Mouse (Mus musculus): ENCODE measurements around the gene Tspan31. TPM values are rescaled to one million over a fixed set of nuclear protein-coding genes. Genes with fewer than 3 reads are reported as not detected.

Gene Tspan31
- polyA plus RNA-seq, 1 experiment from 2014 or later = 125 TPM

- peaks cover 16% of the 10 kb centered on the region for H3K4me1 ChIP-seq (replicated peaks)
- no peak overlapping the region for H3K4me3 ChIP-seq
- no peak overlapping the region for H3K9ac ChIP-seq
- ATAC-seq (ENCODE audit: low read depth) = no peak
- H3K4me2 ChIP-seq = no peak overlapping the region
- WGBS = 88% methylated on average over 6 of the region's 6 CpGs
- H3K9me3 ChIP-seq = no peaks in the 10 kb centered on the region
- no peak overlapping the region for H3K27ac ChIP-seq (replicated peaks)
- H3K36me3 ChIP-seq = peaks cover 3% of the 10 kb centered on the region; the same call in 1 of the 2 replicates
- peaks cover 28% of the 10 kb centered on the region for H3K27me3 ChIP-seq
Observed at GRCm38 (mm10) chr10:127043187-127043586, 26.9 kb downstream of the Tspan31 start.

GRCm38 (mm10) chr10:127042468-127043115, 27.5 kb downstream of the Tspan31 start:
- 0 out of 2 replicates have a peak, but pooled peaks have one; percentile 2 for ATAC-seq (ENCODE audit: low read depth)
- 22% methylated on average over 5 of the region's 5 CpGs for WGBS
- Histone ChIP-seq H3K9ac (peak overlapping the region; percentile 77), H3K36me3 (peaks cover 3% of the 10 kb centered on the region; the same call in 1 of the 2 replicates), H3K27ac (replicated peaks) (no peak overlapping the region), H3K27me3 (peaks cover 22% of the 10 kb centered on the region), H3K9me3 (no peaks in the 10 kb centered on the region), H3K4me1 (replicated peaks) (peaks cover 16% of the 10 kb centered on the region), H3K4me3 (peak overlapping the region; percentile 83), H3K4me2 (peak overlapping the region; percentile 99)

- Histone ChIP-seq H3K4me1 (replicated peaks) (peaks cover 16% of the 10 kb centered on the region), H3K9ac (peak overlapping the region; percentile 77), H3K36me3 (peaks cover 3% of the 10 kb centered on the region; the same call in 1 of the 2 replicates), H3K27ac (replicated peaks) (no peak overlapping the region), H3K9me3 (no peaks in the 10 kb centered on the region), H3K27me3 (peaks cover 15% of the 10 kb centered on the region), H3K4me3 (peak overlapping the region; percentile 83), H3K4me2 (peak overlapping the region; percentile 99)
- peak; percentile 82 for ATAC-seq (ENCODE audit: low read depth)
- WGBS = 0% methylated on average over 44 of the region's 44 CpGs
Observed at GRCm38 (mm10) chr10:127041774-127042338, 28.2 kb downstream of the Tspan31 start.

GRCm38 (mm10) chr10:127041274-127041766, 28.7 kb downstream of the Tspan31 start, which contains the start of the genes Mettl1 and Eef1akmt3:
Gene Mettl1 (plus strand): TSS chr10:127041414.
Gene Eef1akmt3 (minus strand): TSS chr10:127041513.
- H3K36me3 ChIP-seq = peaks cover 3% of the 10 kb centered on the region; the same call in 1 of the 2 replicates
- H3K27ac ChIP-seq (replicated peaks) = no peak within 1 kb of the TSS
- peak; percentile 80 for ATAC-seq (ENCODE audit: low read depth)
- peak within 1 kb of the TSS; percentile 99 for H3K4me2 ChIP-seq
- peaks cover 16% of the 10 kb centered on the region for H3K4me1 ChIP-seq (replicated peaks)
- H3K27me3 ChIP-seq = peaks cover 15% of the 10 kb centered on the region
- H3K9me3 ChIP-seq = no peaks in the 10 kb centered on the region
- under 1% methylated on average over 28 of the region's 28 CpGs for WGBS
- H3K4me3 ChIP-seq = peak within 1 kb of the TSS; percentile 83
- peak within 1 kb of the TSS; percentile 77 for H3K9ac ChIP-seq

- 1% methylated on average over 20 of the region's 20 CpGs for WGBS
- Histone ChIP-seq H3K36me3 (peaks cover 3% of the 10 kb centered on the region; the same call in 1 of the 2 replicates), H3K4me1 (replicated peaks) (peaks cover 16% of the 10 kb centered on the region), H3K4me2 (peak overlapping the region; percentile 99), H3K27me3 (peaks cover 15% of the 10 kb centered on the region), H3K4me3 (peak overlapping the region; percentile 83), H3K9ac (peak overlapping the region; percentile 77), H3K27ac (replicated peaks) (no peak overlapping the region), H3K9me3 (no peaks in the 10 kb centered on the region)
- ATAC-seq (ENCODE audit: low read depth) = no peak; the same call in 1 of the 2 replicates
Observed at GRCm38 (mm10) chr10:127040569-127041214, 29.4 kb downstream of the Tspan31 start.

GRCm38 (mm10) chr10:127037641-127038040, 32.4 kb downstream of the Tspan31 start:
- Histone ChIP-seq H3K4me3 (no peak overlapping the region), H3K36me3 (no peaks in the 10 kb centered on the region), H3K27ac (replicated peaks) (no peak overlapping the region), H3K4me1 (replicated peaks) (peaks cover 12% of the 10 kb centered on the region), H3K9me3 (no peaks in the 10 kb centered on the region), H3K27me3 (peaks cover 15% of the 10 kb centered on the region), H3K4me2 (no peak overlapping the region), H3K9ac (no peak overlapping the region)
- 70% methylated on average over 12 of the region's 12 CpGs for WGBS
- ATAC-seq (ENCODE audit: low read depth) = no peak

GRCm38 (mm10) chr10:127036273-127036672, 33.8 kb downstream of the Tspan31 start:
- peaks cover 15% of the 10 kb centered on the region for H3K27me3 ChIP-seq
- H3K4me3 ChIP-seq = no peak overlapping the region
- H3K27ac ChIP-seq (replicated peaks) = no peak overlapping the region
- peaks cover 6% of the 10 kb centered on the region; the same call in 1 of the 2 replicates for H3K4me1 ChIP-seq (replicated peaks)
- WGBS = 85% methylated on average over 12 of the region's 12 CpGs
- no peak overlapping the region for H3K4me2 ChIP-seq
- H3K9ac ChIP-seq = no peak overlapping the region
- ATAC-seq (ENCODE audit: low read depth) = no peak
- H3K36me3 ChIP-seq = no peaks in the 10 kb centered on the region
- no peaks in the 10 kb centered on the region for H3K9me3 ChIP-seq

- H3K4me2 ChIP-seq = no peak overlapping the region
- no peak overlapping the region for H3K4me3 ChIP-seq
- WGBS = 76% methylated on average over 8 of the region's 8 CpGs
- H3K9me3 ChIP-seq = no peaks in the 10 kb centered on the region
- H3K36me3 ChIP-seq = peaks cover 9% of the 10 kb centered on the region
- ATAC-seq (ENCODE audit: low read depth) = no peak
- peaks cover 12% of the 10 kb centered on the region for H3K4me1 ChIP-seq (replicated peaks)
- no peak overlapping the region for H3K9ac ChIP-seq
- H3K27me3 ChIP-seq = no peaks in the 10 kb centered on the region
- no peak overlapping the region for H3K27ac ChIP-seq (replicated peaks)
Observed at GRCm38 (mm10) chr10:127033301-127033741, 36.7 kb downstream of the Tspan31 start.

GRCm38 (mm10) chr10:127030336-127031296, 39.4 kb downstream of the Tspan31 start, which contains the start of gene Tsfm:
Gene Tsfm (minus strand): TSS chr10:127030840.
- no peaks in the 10 kb centered on the region for H3K27me3 ChIP-seq
- H3K9ac ChIP-seq = peak within 1 kb of the TSS; percentile 92
- WGBS = 6% methylated on average over 56 of the region's 56 CpGs
- peak within 1 kb of the TSS; percentile 91 for H3K4me2 ChIP-seq
- H3K27ac ChIP-seq (replicated peaks) = peak within 1 kb of the TSS; percentile 78
- H3K4me1 ChIP-seq (replicated peaks) = peaks cover 12% of the 10 kb centered on the region
- H3K36me3 ChIP-seq = peaks cover 36% of the 10 kb centered on the region
- peak within 1 kb of the TSS; percentile 83 for H3K4me3 ChIP-seq
- H3K9me3 ChIP-seq = no peaks in the 10 kb centered on the region
- ATAC-seq (ENCODE audit: low read depth) = peak; percentile 87

DNA sequence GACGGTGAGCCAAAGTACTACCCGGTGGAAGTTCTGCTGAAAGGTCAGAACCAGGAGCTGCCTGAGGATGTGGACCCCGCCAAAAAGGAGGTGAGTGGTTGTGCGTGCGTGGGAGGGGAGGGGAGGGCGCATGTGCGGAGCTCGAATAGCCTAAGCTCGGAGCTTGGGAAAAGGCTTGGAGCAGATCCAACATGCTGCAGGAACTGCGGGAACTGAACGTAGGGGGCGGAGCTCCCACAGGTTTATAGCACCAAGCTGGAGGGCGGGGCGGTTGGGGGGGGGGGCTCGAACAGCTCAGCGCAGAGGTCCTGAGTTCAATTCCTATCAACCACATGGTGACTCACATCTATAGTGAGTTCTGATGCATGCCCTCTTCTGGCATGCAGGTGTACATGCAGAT, 51.6 kb downstream of the Tspan31 start:
- no peaks in the 10 kb centered on the region for H3K27me3 ChIP-seq
- H3K36me3 ChIP-seq = peaks cover 28% of the 10 kb centered on the region
- ATAC-seq (ENCODE audit: low read depth) = no peak
- H3K9ac ChIP-seq = no peak overlapping the region
- 75% methylated on average over 16 of the region's 16 CpGs for WGBS
- H3K27ac ChIP-seq (replicated peaks) = no peak overlapping the region
- H3K9me3 ChIP-seq = no peaks in the 10 kb centered on the region
- H3K4me1 ChIP-seq (replicated peaks) = no peaks in the 10 kb centered on the region
- no peak overlapping the region for H3K4me2 ChIP-seq
- H3K4me3 ChIP-seq = no peak overlapping the region
